Mouse (Mus musculus) kidney, postnatal 10 days (tissue): ENCODE measurements around the gene Pdcd2.

ENCODE experiments used
- DNase-seq: peaks from one replicate; pipeline ENCODE4 v3.0.0; 2021; ENCODE audit warnings: mixed read lengths

The Pdcd2 gene

GRCm38 (mm10) chr17:15498753-15499113, 28.4 kb downstream of the Pdcd2 start:
- peak; percentile 20 for DNase-seq

- DNase-seq, result peak; percentile 97
Measured at GRCm38 (mm10) chr17:15497882-15498752, 29.0 kb downstream of the Pdcd2 start.

- no peak for DNase-seq
Measured at GRCm38 (mm10) chr17:15490542-15490941, 36.6 kb downstream of the Pdcd2 start.

GRCm38 (mm10) chr17:15472671-15473070, 54.4 kb downstream of the Pdcd2 start:
- DNase-seq, result no peak
